Mouse (Mus musculus) testis, adult 2 months (tissue): Measurements from ENCODE around the gene Fam171a1. TPM values are rescaled to one million over a fixed set of nuclear protein-coding genes. Genes with fewer than 3 reads are reported as not detected.

Source experiments
- H3K27ac ChIP-seq: fragments of 200-500 bp; 2 replicates; pipeline ENCODE4 v1.5.1; 2012; ENCODE audit warnings: low read depth, low read length; ENCODE audit not compliant: control insufficient read depth, insufficient read depth
- H3K27me3 ChIP-seq: fragments of 200-500 bp; 2 replicates; pipeline ENCODE4 v1.6.1; 2012; ENCODE audit warnings: mild to moderate bottlenecking, low read length, moderate library complexity; ENCODE audit not compliant: control insufficient read depth, insufficient read depth
- H3K36me3 ChIP-seq: fragments of 200-500 bp; 2 replicates; pipeline ENCODE4 v1.6.1; 2012; ENCODE audit warnings: mild to moderate bottlenecking, low read length; ENCODE audit not compliant: control insufficient read depth, insufficient read depth
- H3K4me1 ChIP-seq: fragments of 200-500 bp; 2 replicates; pipeline ENCODE4 v1.6.1; 2012; ENCODE audit warnings: low read length; ENCODE audit not compliant: control insufficient read depth, insufficient read depth
- H3K4me3 ChIP-seq: fragments of 200-500 bp; 2 replicates; pipeline ENCODE4 v1.5.1; 2012; ENCODE audit warnings: low read depth, mild to moderate bottlenecking, low read length, moderate library complexity, mixed read lengths; ENCODE audit not compliant: control insufficient read depth
- CTCF ChIP-seq: fragments of 200-500 bp; IDR thresholded peaks from 2 replicates; pipeline ENCODE4 v1.5.1; 2012; ENCODE audit warnings: low read depth, mild to moderate bottlenecking, inconsistent platforms, low read length, moderate library complexity; ENCODE audit not compliant: control insufficient read depth, insufficient read depth, insufficient replicate concordance
- POLR2A ChIP-seq: fragments of 200-500 bp; IDR thresholded peaks from 2 replicates; pipeline ENCODE4 v1.6.1; 2012; ENCODE audit warnings: low read depth, mild to moderate bottlenecking, inconsistent platforms, low read length, moderate library complexity; ENCODE audit not compliant: control insufficient read depth
- polyA plus RNA-seq: library from polyadenylated mRNA; depleted of rRNA; stranded (reverse); fragments of >200 nt; gene quantifications from 2 replicates; pipeline ENCODE4 v1.2.3, GENCODE M21; 2012

Fam171a1 gene
- polyA plus RNA-seq, 1 experiment = 3.4 TPM

- Histone ChIP-seq H3K4me3 (no peak overlapping the region), H3K27me3 (no peaks in the 10 kb centered on the region), H3K36me3 (no peaks in the 10 kb centered on the region), H3K27ac (no peak overlapping the region), H3K4me1 (no peaks in the 10 kb centered on the region)
- TF ChIP-seq CTCF (no peak), POLR2A (no peak)
These were observed 11.7 kb upstream of the Fam171a1 start for GRCm38 (mm10) chr2:3102360-3102759.

GRCm38 (mm10) chr2:3107471-3107870, 6.6 kb upstream of the Fam171a1 start:
- no peaks in the 10 kb centered on the region for H3K36me3 ChIP-seq
- H3K4me1 ChIP-seq = no peaks in the 10 kb centered on the region
- H3K4me3 ChIP-seq = no peak overlapping the region
- H3K27ac ChIP-seq = no peak overlapping the region
- no peaks in the 10 kb centered on the region for H3K27me3 ChIP-seq
- TF ChIP-seq CTCF (no peak), POLR2A (no peak)

- H3K27me3 ChIP-seq = no peaks in the 10 kb centered on the region
- no peaks in the 10 kb centered on the region for H3K4me1 ChIP-seq
- no peaks in the 10 kb centered on the region for H3K36me3 ChIP-seq
- TF ChIP-seq POLR2A = no peak
- TF ChIP-seq CTCF = no peak
- H3K27ac ChIP-seq = no peak overlapping the region
- no peak overlapping the region for H3K4me3 ChIP-seq
These were observed 5.6 kb upstream of the Fam171a1 start for GRCm38 (mm10) chr2:3108431-3108830.

- Histone ChIP-seq H3K4me3 (no peak overlapping the region), H3K27ac (no peak overlapping the region), H3K4me1 (no peaks in the 10 kb centered on the region), H3K27me3 (no peaks in the 10 kb centered on the region), H3K36me3 (no peaks in the 10 kb centered on the region)
- TF ChIP-seq POLR2A (no peak), CTCF (no peak)
These were observed 5.2 kb upstream of the Fam171a1 start for GRCm38 (mm10) chr2:3108834-3109233.

- H3K27me3 ChIP-seq = no peaks in the 10 kb centered on the region
- H3K27ac ChIP-seq = no peak overlapping the region
- H3K4me1 ChIP-seq = peaks cover 7% of the 10 kb centered on the region
- peak overlapping the region; percentile 65 for H3K4me3 ChIP-seq
- no peaks in the 10 kb centered on the region for H3K36me3 ChIP-seq
- TF ChIP-seq POLR2A (no peak), CTCF (no peak)
These were observed 3.8 kb downstream of the Fam171a1 start for GRCm38 (mm10) chr2:3117855-3118202.

GRCm38 (mm10) chr2:3118203-3118941, 4.3 kb downstream of the Fam171a1 start:
- TF ChIP-seq CTCF = peak; percentile 28; the same call in 1 of the 2 replicates
- TF ChIP-seq POLR2A = no peak
- Histone ChIP-seq H3K4me1 (peaks cover 7% of the 10 kb centered on the region), H3K4me3 (peak overlapping the region; percentile 65), H3K27me3 (no peaks in the 10 kb centered on the region), H3K27ac (no peak overlapping the region; the same call in 1 of the 2 replicates), H3K36me3 (no peaks in the 10 kb centered on the region)

- H3K27ac ChIP-seq = no peak overlapping the region
- no peaks in the 10 kb centered on the region for H3K27me3 ChIP-seq
- peaks cover 7% of the 10 kb centered on the region for H3K4me1 ChIP-seq
- H3K4me3 ChIP-seq = peak overlapping the region; percentile 65
- no peaks in the 10 kb centered on the region for H3K36me3 ChIP-seq
- TF ChIP-seq POLR2A = no peak
- TF ChIP-seq CTCF = no peak
These were observed 4.9 kb downstream of the Fam171a1 start for GRCm38 (mm10) chr2:3118969-3119368.
